Mouse (Mus musculus) skeletal muscle tissue, postnatal 0 days (tissue): ENCODE measurements around the gene Cfap161. TPM values are rescaled to one million over a fixed set of nuclear protein-coding genes. Genes with fewer than 3 reads are reported as not detected.

Source experiments
- polyA plus RNA-seq: library from polyadenylated mRNA; unstranded; fragments of >200 nt; fragmentation: Nextera tagmentation; extraction: Ambion mirVana; gene quantifications from 2 replicates; pipeline ENCODE4 v1.2.1, GENCODE M21; 2015

Gene Cfap161
- polyA plus RNA-seq, result 0.10 TPM in 1 of 2 replicates, not detected in the other

DNA sequence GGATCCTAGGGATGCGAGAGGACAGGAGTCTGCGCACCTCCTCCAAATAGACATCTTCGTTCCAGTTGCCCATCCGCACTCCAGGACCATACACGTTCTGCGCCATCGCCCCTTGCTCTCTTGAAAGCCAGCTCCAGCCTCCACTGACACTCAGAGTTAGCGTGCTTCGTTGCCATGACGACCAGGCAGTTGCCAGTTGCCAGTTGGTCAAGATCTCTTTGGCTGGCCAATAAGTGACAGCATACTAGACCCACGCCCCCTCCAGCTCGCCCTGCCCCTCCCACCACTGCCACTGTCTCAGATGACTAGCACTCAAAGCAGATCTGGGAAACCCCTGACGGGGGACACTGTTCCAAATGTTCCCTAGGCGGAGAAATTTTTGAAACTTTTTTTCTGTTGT lies at the start of gene Cfap161:
TSS of gene Cfap161 (minus strand) at position 176 of the 400 bp plus-strand sequence.

DNA sequence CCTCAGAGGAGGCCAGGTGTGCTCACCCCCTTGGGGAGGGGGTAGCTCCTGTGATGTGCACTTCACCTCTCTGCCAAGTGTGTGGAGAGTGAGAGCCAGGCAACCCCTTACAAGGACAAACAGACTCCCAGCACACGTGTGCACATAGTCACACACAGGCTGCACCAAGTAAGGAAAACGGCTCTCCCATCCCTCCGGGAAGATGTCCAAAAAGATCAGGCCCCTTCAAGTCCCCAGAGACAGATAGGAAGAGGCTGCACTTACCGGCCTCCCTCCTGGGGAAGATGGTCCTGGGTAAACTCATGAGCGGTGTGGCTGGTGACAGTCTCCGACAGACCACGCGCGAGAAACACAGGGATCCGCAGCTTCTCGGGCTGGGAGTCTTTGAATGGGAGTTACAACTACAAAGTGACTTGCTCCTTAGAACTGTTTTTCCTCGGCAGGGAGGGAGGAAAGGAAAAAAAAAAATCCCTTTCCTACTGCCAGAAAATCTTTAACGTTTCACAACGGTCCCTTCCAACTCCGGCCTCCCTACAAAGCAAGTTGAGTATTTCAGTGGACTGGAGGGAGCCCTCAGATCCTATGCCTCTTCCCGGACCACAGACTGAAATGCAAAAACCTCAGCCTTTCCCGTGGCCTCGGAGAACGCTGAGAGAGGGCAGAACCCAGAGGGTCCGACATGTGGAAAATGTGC lies 49.1 kb downstream of the Cfap161 start, which contains the start of gene Il16:
TSS of gene Il16 (minus strand) at position 314 of the 694 bp plus-strand sequence.

Other genes with a start within 250 kb of the Cfap161 start
- 0.56 and 1.0 TPM in 2 replicates for gene Tmc3, start 210.0 kb downstream of the Cfap161 start, polyA plus RNA-seq
- gene Stard5, start 162.9 kb downstream of the Cfap161 start, polyA plus RNA-seq, result 6.6 and 9.6 TPM in 2 replicates
- 4.6 and 5.0 TPM in 2 replicates for gene Il16, start 49.2 kb downstream of the Cfap161 start, polyA plus RNA-seq
- gene Tlnrd1, start 89.4 kb upstream of the Cfap161 start, polyA plus RNA-seq, result 5.7 and 8.2 TPM in 2 replicates
- gene Mesd, start 89.6 kb upstream of the Cfap161 start, polyA plus RNA-seq, result 51.2 and 53.6 TPM in 2 replicates